Mouse (Mus musculus) CD4-positive, CD25-positive, alpha-beta regulatory T cell, adult 9 weeks (primary cell): Measurements from ENCODE around the gene Nup160. TPM values are rescaled to one million over a fixed set of nuclear protein-coding genes. Genes with fewer than 3 reads are reported as not detected.

ENCODE experiments used
- polyA plus RNA-seq: library from polyadenylated mRNA; unstranded; fragments of 100-300 nt; shearing (Covaris generic); gene quantifications from one replicate; pipeline ENCODE4 v1.2.1, GENCODE M21; 2017

Nup160 gene
- polyA plus RNA-seq, result 55.9 TPM

GRCm38 (mm10) chr2:90677007-90677406, at the start of gene Nup160:
TSS of gene Nup160 (plus strand) at chr2:90677215.

GRCm38 (mm10) chr2:90745053-90745678, 68.2 kb downstream of the Nup160 start, which contains the start of gene Fnbp4:
TSS of gene Fnbp4 (plus strand) at chr2:90745370.

GRCm38 (mm10) chr2:90782458-90782857, 105.4 kb downstream of the Nup160 start, which contains the start of gene Agbl2:
TSS of gene Agbl2 (plus strand) at chr2:90782727.

Other genes with a start within 250 kb of the Nup160 start
- gene Ptprj, start 96.6 kb upstream of the Nup160 start, polyA plus RNA-seq, result 1.9 TPM
- gene Fnbp4, start 68.2 kb downstream of the Nup160 start, polyA plus RNA-seq, result 60.9 TPM
- not detected for gene Agbl2, start 105.5 kb downstream of the Nup160 start, polyA plus RNA-seq
- gene Mtch2, start 169.9 kb downstream of the Nup160 start, polyA plus RNA-seq, result 161 TPM
- gene C1qtnf4, start 208.6 kb downstream of the Nup160 start, polyA plus RNA-seq, result 1.6 TPM
- gene Kbtbd4, start 227.5 kb downstream of the Nup160 start, polyA plus RNA-seq, result 51.3 TPM
- 178 TPM for gene Ndufs3, start 227.6 kb downstream of the Nup160 start, polyA plus RNA-seq